Mouse (Mus musculus): ENCODE measurements around the gene Dnase1l1. TPM values are rescaled to one million over a fixed set of nuclear protein-coding genes. Genes with fewer than 3 reads are reported as not detected.

Gene Dnase1l1
- 13.3 TPM for total RNA-seq (2023)

GRCm38 (mm10) chrX:74281732-74282394, at the start of gene Dnase1l1, which contains the start of gene Taz:
Dnase1l1 (minus strand) TSS chrX:74282337.
Taz (plus strand) TSS chrX:74281912.

GRCm38 (mm10) chrX:74328725-74329161, 46.6 kb upstream of the Dnase1l1 start, which contains the start of gene Plxna3:
Plxna3 (plus strand) TSS chrX:74329066.

DNA sequence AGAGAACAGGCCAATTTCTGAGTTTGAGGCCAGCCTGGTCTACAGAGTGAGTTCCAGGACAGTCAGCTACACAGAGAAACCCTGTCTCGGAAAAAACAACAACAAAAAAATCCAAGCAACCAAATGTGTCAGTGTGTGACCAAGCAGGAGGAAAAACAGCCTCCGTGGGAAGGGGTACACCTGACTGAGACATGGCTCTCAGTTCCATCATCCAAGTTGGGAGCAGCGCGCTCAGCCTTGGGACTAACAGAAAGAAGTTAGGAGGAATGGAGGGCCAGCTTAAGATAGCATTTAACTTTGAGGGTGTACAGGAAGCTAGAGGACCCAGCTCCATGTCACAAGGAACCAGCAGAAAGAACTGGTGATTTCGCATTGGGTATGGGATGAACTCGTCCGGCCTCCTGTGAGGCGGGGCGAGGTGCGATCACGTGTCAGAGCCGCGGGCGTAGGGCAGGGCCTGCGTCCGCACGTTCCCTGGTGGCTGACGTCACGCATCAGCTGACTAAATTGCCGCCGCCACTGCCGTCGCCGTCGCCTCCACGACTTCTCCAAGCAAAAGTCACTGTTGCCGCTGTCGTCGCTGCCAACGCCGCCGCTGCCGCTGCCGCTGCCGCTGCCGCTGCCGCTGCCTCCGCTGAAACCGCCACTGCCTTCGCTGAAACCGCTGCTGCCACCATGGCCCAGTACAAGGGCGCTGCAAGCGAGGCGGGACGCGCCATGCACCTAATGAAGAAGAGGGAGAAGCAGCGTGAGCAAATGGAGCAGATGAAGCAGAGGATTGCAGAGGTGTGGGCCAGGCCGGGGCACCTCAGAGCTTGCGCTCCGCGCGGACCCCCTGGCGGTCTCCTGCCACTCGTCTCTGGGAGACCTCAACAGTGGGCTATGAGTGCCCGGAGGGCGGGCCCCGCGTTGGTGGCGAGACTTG, 30.7 kb upstream of the Dnase1l1 start, which contains the start of gene Fam50a:
Gene Fam50a (plus strand): TSS at position 494 of the 925 bp plus-strand sequence.

DNA sequence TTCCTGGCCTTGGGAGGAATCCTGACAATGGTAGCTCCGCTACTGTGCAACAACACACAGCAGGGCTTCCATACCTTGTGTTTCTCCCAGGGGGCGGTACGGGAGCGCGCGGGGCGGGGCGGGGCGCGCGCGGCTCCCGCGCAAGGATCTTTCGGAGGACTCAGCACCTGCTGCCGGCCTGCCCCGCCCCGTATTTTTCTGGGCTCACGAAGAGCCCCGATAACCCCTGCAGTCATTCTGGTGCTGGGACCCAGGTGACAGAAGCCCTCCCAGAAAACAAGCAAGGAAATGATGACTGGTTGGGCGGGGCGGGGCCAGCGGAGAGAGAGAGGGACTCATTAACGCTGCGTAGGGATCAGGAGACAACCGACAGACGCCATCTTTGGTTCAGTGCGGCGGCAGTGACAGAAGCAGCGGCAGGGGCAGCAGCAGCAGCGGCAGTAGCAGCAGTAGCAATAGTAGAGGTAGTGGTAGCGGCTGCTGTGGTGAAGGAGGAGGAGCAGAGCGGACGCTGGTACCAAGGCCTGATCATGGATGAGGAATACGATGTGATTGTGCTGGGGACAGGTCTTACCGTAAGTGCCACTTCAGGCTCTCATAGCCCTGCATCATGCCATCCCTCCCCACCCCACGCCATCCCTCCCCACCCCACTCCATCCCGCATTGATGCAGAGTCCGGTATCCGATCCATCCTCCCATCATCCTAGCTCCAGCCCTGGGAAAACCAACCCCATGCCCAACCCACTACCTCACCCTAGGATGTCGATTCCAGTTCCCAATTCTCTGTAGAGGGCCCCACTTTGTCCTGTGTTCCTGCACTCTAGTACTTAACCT, 22.9 kb upstream of the Dnase1l1 start, which contains the start of gene Gdi1:
Gene Gdi1 (plus strand): TSS at position 132 of the 834 bp plus-strand sequence.

GRCm38 (mm10) chrX:74296538-74297448, 14.7 kb upstream of the Dnase1l1 start, which contains the start of gene Atp6ap1:
Atp6ap1 (plus strand) TSS chrX:74297097.

DNA sequence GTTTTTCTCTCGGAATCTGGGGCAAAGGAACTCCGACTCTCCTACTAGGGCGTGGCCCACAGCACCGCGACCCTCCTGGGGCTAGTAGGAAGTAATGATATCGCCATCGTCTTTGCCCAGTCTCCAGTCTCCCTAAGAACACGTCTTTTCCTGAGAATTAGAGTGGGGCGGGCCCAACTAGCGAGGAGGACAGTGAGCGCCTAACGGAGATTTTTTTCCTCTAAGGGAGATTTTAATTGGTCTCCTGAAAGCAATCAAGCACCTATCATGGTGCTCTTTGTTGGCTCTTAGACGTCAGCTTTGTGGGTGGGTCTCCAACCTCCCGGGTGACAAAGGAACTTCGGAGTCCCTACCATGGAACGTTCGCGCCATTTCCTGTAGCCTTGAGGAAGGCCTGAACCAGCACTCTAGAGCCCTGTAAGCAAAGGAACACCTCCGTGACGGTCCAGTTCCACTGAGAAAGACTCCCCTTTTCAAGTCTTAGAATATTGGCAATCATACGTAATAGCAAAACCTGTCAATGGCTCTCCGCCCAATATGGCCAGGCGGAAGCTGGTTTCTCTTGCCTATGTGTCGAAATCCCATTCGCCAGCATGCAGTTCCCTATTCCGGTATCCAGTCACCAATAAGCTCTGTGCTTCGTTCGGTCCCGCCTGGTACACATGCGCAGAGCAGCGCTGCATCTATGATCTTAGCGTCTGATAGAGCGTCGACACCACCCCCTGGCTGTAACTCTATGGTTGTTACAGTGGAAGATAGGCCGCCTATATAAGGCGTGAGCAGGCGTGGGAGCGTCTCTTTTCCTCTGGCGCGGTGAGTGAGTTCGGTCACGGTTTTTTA, 11.9 kb downstream of the Dnase1l1 start, which contains the start of gene Rpl10:
Gene Rpl10 (plus strand): TSS at position 751 of the 840 bp plus-strand sequence.

DNA sequence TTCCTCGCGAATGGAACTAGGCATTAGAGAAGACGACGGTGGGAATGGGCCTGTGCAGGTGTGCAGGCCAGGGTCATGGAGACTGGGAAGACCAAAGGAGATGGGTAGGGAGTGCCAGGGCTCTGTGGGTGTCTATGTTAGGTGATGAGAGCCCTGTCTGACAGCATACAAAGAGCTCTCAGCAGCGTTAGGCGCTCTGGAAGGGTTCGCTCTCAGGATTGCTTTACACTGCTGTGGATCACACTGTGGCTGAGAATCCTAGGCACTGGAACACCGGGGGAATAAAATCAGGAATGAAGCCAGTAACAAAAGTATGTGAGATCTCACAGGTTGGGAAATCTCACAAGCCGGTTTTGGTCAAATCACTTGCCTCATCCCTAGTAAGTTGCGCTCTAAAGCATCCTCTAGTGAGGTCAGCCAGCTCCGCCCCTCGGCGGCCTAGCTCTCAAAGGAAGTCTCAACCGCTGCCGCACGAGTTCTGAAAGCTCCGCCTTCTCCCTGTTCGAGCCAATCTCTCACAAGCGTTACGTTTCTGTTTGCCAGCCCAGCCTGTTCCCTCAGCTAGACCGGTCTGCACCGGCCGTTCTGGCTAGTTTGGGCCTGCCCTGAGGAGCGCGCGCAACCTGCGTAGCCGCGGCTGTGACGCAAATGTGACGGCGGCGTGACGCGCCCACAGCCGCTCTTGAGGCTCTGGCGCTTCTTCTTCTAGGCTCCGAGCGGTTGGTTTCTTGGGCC, 27.8 kb downstream of the Dnase1l1 start, which contains the start of gene Emd:
Gene Emd (plus strand): TSS at position 535 of the 735 bp plus-strand sequence.

DNA sequence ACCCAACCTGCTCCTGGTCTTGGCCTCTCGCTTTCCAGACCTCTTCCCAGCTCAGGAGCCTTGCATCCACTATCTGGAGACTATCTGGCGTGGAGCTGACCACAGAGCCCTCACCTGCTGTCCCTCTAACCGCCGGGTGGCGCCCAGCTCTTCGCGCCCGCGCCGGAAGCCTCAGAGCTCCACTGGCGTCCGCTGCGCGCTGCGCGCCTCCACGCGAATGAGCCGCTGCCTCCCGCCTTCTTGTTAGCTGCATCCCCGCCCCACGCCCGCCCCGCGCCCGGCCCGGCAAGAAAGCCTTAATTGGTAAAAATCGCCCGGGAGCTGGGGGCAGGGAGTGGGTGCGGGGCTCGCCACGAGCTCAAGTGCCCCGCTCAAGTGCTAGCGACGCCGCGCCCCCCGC, 32.5 kb downstream of the Dnase1l1 start, which contains the start of gene Flna:
Gene Flna (minus strand): TSS at position 206 of the 400 bp plus-strand sequence.

Other genes starting within 250 kb of the Dnase1l1 start
- gene Opn1mw, start 154.9 kb downstream of the Dnase1l1 start, total RNA-seq (2023), result not detected
- 55.7 TPM for gene Mecp2, start 147.0 kb downstream of the Dnase1l1 start, total RNA-seq (2023)
- not detected for gene Tex28, start 114.5 kb downstream of the Dnase1l1 start, total RNA-seq (2023)
- gene Tktl1, start 105.1 kb downstream of the Dnase1l1 start, total RNA-seq (2023), result 4.5 TPM
- gene Flna, start 32.5 kb downstream of the Dnase1l1 start, total RNA-seq (2023), result 780 TPM
- gene Emd, start 27.6 kb downstream of the Dnase1l1 start, total RNA-seq (2023), result 71.4 TPM
- gene Rpl10, start 11.5 kb downstream of the Dnase1l1 start, total RNA-seq (2023), result 621 TPM
- 70.3 TPM for gene Taz, start 425 bp downstream of the Dnase1l1 start, total RNA-seq (2023)
- gene Atp6ap1, start 14.8 kb upstream of the Dnase1l1 start, total RNA-seq (2023), result 98.5 TPM
- gene Gdi1, start 22.7 kb upstream of the Dnase1l1 start, total RNA-seq (2023), result 250 TPM
- 70.9 TPM for gene Fam50a, start 30.7 kb upstream of the Dnase1l1 start, total RNA-seq (2023)
- 15.7 TPM for gene Plxna3, start 46.7 kb upstream of the Dnase1l1 start, total RNA-seq (2023)
- 20.2 TPM for gene Lage3, start 71.3 kb upstream of the Dnase1l1 start, total RNA-seq (2023)
- 25.3 TPM for gene Ubl4a, start 90.9 kb upstream of the Dnase1l1 start, total RNA-seq (2023)
- gene Slc10a3, start 91.0 kb upstream of the Dnase1l1 start, total RNA-seq (2023), result 15.4 TPM
- gene Fam3a, start 110.9 kb upstream of the Dnase1l1 start, total RNA-seq (2023), result 17.3 TPM
- gene Ikbkg, start 111.0 kb upstream of the Dnase1l1 start, total RNA-seq (2023), result 57.8 TPM
- gene G6pdx, start 146.9 kb upstream of the Dnase1l1 start, total RNA-seq (2023), result 32.0 TPM
- gene Gm6880, start 199.1 kb upstream of the Dnase1l1 start, total RNA-seq (2023), result not detected